Mouse (Mus musculus) layer of hippocampus, postnatal 36 days (tissue): Measurements from ENCODE around the gene Erc2. TPM values are rescaled to one million over a fixed set of nuclear protein-coding genes. Genes with fewer than 3 reads are reported as not detected.

ENCODE experiments used
- DNase-seq, 2 experiments: peaks; one replicate each; pipeline ENCODE4 v3.0.0; 2022
- total RNA-seq, 2 experiments: library from RNA; stranded (reverse); gene quantifications; 2 replicates each; pipeline ENCODE4 v1.2.3; 2021

Gene Erc2
- total RNA-seq, 2 experiments from 2014 or later: 221 to 266 TPM

DNA sequence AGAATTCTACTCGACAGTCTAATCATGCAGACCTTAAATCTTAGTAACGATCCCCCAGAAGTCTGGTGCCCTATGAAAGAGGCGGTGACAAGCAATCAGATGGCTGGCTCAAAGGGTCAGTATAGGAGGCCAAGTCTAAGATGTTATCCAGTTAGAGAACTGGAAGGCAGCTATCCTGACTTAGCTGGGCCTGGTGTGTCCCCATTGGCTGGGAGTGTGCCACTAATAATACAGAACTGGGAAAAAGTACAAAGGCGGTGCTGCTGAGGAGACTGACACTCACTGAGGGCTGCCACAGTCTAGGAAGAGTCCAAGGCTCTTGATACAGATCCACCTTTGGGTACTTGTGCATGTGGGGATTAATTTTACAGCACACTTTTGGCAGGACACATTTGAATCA is 581.6 kb downstream of the Erc2 start:
- DNase-seq: no peak

DNA sequence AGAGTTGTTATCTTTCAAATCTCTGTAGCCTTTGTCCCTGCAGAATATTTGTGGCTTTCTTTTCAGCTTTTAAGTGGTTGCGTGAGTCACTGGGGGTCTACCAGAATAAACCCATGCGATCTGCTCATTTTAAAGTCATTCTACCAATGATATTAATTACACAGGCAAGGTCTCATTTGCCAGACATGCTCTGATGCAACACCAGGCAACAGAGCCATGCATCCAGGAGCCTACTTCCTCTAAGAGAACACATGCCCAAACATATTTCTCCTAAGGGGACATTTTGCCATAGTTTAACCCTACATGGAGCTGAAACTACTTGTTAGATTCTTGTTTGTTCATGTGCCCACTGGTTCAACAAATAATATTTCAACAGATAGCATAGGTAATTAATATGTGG is 584.1 kb downstream of the Erc2 start:
- DNase-seq: no peak

DNA sequence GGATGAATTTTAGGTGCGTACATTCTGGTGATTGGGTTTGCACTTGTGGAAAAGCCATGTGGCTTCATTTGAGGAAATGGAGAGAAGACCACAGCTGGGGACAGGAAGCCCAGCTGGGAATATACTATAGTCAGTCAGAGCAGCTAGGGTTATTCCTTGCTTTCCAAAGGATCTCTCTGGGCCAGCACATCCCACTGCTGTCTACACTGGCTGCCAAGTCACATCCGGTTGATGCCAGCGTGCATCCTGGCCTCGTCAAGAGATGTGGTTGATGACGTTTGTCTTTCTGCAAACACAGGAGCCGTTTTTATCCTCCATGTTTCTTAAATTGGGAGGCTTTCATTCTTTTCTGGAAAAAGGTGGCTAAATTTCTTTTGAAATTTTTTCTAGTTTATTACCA is 603.3 kb downstream of the Erc2 start:
- no peak for DNase-seq

DNA sequence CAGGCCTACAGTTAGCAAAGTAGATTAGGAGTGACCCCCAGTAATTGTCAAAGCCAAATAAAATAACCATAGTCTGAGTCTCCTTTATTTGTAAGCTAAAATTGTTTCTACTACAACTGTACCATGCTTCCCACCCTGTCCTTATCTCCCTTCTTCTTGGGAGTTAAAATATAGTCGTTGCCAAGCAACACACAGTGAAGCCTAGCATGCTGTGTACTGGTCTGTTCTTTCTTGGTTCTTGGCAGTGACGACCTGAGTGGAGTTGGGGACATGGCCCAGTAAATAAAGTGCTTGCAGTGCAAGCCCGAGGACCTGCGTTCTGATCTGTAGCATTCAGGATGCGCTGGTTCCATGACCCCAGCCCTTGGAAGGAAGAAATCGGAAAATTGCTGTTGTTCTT is 608.3 kb downstream of the Erc2 start:
- DNase-seq: no peak

DNA sequence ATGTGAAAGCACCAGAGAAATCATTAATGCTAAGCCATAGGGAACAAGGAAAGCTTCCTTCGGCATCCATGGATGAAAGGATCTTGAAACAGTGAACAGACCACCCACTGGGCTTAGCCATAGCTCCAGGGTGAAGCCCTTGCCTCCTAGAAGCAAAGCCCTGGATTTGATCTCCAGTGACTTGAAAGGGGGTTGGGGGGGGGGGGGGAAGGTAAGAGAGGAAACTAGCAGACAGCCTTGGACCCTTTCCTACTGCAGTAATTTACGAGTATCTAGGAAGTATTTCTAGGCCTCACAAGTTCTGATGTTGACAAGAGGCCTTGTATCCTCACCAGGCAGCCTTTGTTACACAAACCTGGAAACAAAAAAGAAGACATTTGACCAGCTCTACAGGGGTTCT is 609.0 kb downstream of the Erc2 start:
- DNase-seq: no peak

DNA sequence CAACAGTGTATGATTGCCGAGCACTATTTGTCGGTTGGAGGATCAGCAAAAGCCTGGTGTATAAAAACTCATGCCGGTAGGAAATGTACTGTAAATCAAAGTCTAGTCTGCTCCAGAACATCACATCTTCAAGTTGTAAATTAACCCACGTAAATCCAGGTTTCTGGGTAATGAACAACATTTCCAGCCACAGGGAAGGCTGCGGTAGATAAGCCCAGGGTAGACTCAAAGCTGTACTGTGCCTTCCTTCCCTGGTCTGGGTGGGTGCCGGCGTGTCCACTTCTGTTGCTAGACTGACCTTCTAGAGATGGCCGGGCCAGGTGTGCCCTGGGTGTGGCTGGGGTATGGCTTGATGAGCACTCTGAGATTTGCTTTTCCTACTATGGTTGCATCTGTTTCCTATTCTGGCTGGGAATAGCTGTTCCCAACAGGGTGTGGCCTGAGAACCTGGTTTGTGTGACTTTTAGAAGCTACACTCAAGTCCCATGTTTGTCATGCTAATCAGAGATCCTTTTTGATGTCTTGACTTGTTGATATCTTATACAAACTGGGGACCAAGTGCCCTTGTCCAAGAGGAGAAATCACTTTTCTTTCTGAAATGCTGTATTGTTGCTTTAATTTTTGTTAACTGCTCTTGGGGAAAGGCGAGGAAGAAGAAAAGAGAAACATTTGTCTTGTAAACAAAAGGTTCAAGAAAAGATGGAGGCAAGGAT is 616.3 kb downstream of the Erc2 start:
- DNase-seq: no peak

DNA sequence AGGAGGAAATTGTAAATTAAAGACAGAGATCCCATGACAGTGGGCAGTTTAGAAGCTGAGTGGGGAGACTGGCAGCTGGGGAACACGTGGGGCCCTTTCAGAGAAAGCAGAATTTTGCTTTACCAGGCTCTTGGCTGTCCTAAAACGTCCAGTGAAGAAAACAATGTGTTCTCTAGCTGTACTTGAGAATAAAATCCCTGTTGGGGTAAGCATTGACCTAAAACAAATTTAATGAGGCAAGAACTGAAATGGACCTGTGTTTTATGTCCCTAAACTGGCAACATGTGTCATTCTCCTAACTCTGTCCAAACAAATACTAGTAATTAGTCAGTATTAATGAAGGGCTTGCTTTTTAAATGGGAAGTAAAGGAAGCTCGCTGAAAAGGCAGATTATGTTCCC is 617.9 kb downstream of the Erc2 start:
- no peak for DNase-seq

DNA sequence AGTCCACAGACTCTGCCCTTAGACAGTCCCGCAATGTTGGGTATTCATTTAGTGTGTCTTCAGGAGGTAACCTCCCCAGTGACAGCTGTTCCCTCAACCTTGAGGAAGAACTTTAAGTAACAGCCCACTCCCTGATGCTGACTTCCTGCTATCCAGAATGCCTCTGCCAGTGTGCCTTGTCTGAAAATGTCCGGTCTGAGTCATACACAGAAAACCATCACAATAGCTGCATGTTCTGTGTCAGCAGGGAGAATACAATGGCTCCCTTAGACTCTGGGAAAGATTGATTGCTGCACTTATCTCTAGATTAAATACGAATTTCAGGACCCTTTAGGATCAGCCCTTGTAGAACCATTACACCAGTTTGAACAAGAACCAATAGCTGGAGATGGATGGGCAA is 620.5 kb downstream of the Erc2 start:
- DNase-seq: no peak

DNA sequence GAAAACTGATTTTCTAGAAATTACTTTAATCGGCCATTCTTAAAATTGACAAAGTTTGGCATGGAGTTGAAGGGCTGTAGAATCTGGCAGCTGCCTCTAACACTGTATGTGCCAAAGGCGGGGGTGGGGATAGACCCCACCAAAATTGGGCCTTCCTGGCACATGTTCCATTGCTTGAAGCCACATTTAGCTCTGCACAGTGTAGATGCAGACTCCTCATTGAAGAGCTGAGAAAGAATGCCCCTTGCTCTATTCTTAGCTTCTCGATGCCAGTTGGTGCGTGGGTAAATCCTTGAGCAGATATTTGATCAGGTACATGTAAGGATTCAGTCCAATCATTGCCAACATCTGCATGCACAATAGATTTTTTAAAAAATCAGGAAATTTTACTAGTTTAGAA is 621.2 kb downstream of the Erc2 start:
- DNase-seq: no peak

DNA sequence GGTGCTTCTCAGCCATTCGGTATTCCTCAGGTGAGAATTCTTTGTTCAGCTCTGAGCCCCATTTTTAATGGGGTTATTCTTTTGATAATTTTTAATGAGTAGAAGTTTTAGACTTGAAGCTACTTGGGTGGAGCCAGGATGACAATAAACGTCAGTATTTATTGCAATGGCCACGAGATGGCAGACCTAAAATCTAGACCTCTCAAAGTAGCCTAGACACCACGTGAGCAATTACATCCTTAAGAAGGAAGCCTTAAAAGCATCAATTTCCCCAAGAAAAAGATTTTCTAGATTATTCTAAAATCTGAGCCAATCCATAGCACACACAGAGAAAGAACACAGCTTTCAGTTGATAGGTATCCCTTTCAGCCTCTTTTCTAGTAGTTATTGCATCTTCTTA is 640.5 kb downstream of the Erc2 start:
- no peak for DNase-seq

DNA sequence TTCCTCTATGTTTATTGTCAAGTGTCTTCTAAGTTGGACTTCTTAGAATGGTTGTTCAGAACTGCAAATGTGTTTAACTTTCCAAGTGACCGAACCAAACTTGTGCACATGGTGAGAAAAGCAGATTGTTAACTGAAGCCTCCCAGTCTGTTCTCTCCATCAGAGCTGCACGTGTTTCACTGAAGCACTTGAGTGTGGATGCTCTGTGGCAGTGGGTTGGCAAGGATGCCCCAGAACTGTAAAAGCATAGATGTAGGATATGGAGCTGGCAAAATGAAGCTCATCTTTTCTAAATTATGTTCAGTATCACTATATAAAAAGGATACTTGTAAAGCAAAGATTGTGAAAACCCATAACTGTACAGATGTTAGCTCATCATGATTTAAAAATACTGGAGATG is 645.1 kb downstream of the Erc2 start:
- DNase-seq: no peak

DNA sequence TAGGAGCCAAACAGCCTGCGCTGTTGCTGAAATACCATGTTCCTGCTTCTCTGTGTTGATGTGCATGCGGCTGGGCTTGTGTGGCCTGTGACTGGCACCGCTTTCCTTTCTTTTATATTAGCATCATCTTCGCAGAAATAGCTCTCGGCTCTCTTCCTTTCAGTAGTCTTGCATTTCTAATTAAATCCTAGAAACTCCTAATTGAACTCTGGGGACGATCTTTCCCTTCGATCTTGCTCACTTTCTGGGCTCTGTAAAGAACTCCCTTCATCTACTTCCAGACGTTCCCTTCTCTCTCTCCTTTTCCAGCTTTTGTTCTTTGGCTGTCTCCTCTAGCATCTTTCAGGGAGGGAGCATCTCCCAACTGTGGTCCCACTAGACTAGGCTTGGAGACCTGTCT is 649.6 kb downstream of the Erc2 start:
- no peak for DNase-seq

DNA sequence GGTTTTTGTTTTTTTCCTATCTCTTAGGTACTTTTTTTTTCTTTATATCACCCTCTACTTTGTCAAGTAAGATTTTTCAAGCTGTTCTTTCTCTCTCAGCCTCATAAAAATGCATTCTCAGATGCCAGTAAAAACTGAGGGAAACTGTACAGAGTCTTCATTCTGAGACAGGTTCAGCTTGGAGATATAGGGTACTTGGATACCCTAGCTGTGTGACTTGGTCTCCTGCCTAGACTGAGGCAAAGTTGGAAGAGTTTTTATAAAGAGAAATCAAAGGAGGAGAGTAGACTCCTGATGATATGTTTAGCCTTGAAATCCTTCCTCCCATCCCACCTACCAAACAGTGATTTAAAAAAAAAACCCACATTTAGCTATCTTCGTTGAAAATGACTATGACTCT is 651.4 kb downstream of the Erc2 start:
- DNase-seq: no peak

DNA sequence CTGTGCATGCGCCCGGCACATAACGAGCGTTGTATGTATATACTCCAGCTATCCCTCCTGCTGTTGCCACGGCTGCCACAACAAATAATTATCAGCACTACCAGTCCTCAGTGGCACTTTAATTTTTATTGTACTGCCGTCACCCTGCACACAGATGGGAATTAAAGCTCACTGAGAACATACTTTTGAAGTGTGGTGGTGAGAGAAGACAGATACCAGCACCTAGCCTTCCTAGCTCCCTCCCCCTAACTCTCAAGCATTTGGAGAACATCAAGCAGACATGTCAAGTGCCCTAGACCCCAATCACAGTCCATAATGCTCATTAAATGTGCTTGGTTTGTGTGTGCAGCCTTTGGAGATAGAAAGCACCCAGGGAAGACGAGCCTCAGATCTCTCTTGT is 652.6 kb downstream of the Erc2 start:
- no peak for DNase-seq

DNA sequence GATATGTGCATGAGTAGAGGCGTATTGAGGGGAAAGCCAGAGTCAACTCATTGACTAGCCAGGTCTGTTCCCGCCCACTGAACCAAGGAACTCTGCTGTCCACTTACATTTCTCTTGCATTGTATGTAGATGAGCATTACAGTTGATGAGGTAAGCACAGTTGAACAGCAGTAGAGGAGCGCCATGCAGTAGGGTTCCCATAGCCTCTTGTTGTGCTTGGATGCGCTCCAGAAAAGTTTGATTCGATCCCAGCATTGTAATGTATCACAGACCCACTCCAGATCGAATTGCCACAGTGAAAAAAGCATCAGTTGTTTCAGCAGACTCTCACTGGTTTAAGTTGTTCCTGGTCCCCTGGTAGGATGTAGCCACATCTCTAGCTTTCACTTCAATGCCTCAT is 656.7 kb downstream of the Erc2 start:
- DNase-seq: no peak

DNA sequence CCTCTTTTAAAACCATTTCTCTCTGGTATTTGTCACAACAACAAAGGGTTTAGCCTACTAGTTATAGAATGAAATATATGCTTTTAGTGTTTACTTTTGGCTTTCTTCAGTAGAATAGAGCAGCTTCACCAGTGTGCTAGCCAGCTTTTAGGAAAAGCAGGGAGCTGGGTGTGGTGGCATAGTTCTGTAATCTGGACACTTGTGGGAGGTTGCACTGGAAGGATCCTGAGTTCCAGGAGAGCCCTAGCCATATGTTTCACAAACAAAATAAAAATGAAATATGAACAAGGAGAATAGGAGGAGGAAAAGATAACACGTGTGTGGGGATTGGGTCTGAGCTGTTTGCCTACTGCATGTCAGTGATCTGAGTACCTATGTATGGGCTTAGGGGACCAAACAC is 658.1 kb downstream of the Erc2 start:
- DNase-seq: no peak

DNA sequence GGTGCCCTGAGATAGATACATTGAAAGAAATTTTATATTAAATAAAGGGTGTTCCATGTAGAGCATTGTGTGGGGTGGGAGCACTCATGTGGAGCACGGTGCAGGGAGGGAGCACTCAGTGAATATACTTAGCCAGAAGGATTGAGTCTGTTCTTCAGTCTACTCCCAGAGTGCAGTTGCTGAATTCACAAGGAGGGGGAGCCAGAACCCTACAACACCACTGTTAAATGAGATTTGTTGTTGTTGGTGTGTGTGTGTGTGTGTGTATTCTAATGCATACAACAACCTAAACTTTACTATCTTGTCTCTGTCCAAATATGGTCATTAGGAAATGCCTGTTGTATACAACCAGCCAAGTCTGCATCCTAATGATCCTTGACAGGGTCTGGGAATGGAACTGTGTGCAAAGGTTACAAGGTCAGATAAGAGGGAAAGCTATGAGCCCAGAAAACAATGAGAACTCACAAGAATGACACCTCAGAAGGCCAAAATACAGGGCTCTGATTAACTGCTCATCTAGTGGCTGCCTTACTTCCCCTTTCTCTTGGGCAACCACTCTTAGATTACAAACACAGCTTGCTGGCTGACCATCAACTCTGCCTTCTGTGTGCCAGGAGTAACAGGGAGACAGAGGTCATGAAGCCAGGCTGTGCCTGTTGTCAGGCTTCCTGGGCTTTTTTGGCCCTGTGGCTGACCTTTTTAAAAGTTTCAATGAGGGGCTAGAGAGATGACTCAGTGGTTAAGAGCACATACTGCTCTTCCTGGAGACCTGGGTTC is 661.3 kb downstream of the Erc2 start:
- no peak for DNase-seq

DNA sequence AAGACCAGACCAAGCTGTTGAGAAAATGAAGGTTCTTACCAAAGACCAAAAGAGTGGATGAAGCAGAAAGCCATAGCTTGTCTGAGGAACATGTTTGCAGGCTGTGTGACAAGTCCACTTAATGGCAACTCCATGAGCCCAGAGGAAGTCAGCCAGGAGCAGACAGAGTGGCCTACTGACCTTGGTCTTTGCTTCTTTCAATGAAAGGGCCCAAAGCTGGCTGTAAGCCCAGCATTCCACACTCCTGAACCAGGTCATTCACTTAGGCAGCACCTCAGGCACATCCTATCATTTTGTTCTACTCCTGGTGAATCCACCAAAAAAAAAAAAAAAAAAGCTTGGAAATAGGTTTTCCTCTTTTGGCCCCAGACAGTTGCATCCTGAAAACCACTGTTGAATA is 664.3 kb downstream of the Erc2 start:
- no peak for DNase-seq

DNA sequence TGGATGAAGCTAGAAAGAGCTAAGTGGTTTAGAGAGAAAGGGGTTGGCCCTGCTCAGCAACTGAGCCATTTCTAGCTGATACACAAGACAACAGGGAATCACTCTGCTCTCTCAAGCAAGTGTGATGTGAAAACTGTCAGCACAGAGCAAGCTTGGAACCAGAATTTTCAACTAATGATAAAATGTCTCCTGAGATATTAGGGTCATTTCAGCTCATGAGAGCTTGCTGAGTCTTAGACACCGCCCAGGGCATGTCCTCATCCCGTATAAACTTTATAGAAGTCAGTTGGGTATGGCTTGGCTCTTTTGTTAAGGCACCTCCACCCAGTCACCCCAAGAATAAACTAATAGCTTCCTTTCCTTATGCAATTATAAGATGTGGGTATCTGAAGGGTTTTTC is 666.0 kb downstream of the Erc2 start:
- DNase-seq: no peak

DNA sequence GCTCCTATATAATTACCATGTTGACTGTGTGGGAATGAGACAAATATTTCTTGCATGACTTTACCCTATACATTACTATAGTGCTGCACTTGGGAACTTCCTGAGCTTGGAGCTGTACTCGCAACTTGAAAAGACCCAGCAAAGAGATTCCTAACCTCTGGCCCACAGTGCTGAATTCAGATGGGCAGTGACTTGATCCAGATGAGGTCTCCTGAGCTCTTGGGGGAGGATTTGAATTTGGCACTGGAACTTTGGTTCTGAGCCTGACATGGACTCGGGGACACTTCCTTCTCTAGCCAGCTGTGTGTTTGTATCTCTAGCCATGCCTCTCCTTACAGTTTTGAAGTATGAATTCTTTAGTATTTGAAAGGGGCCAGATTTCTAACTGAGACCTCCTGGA is 666.7 kb downstream of the Erc2 start:
- DNase-seq: no peak

DNA sequence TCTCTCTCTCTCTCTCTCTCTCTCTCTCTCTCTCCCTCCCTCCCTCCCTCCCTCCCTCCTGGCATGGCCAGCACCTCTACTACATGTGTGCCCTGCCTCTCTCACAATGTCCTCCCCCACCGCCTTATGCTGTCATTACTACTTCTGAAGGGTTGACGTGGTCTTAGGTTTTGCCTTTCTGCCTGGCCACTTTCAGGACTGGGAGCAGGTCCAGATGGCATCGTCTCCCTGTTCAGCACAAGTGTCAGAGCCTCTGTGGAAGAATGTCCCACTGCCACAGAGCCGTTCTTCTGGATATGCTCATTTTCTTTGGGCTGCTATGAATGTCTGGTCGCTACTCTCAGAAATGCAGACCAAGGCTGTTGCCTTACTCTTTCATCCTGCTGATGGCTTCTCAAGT is 671.7 kb downstream of the Erc2 start:
- DNase-seq: no peak

DNA sequence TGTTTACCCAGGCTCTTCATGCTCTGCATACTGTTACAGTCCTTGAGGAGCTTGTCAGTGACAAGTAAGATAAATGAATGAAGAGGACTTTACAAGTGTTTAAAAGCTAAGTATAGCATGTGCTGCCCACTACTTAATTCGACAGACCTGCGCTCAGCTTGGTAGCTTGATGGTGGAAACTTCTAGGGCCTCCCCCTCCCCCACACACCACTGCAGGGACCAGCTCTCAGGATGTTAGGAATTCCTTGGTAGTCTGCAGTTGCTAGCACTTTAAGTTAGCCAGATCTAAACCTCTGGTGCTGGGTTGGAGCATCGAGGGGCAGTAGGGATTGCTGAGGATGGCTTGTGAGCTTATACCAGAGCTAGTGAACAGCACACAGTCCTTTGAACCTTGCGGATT is 672.9 kb downstream of the Erc2 start:
- DNase-seq: no peak

DNA sequence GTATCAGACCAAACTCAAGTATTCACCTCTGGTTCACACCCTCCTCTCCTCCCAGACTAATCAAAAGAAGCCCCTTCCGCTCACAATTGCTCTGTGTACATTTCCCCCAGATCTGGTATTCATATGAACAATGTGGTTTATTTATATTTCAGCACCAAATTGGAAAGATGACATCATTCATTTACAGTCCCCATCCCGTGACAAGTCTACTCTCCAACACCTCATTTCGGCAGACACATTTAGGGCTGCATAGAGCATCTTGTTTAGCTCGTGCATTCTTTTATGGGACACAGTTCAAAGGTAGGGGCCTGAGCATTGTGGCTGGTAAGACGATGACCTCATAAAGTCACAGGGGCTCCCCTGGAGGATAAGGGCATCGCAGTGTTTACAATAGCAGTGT is 677.9 kb downstream of the Erc2 start:
- DNase-seq: no peak

DNA sequence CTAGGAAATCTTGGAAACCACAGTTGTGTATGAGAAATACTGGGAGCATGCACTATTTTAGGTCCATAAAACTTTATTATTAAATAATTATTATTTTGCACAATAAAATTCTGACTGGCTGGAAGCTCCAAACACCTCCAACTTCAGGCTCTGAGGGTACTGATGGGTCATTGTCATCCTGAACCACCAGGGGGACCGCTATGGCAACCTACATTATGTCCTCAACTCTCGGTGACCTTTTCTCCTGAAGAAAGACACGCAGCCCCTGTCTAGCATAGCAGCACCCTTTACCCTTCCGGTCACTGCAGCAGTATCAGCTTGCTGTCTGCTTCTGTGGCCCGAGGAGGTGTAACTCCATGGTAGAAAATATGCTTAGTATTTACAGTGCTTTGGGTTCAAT is 679.0 kb downstream of the Erc2 start:
- no peak for DNase-seq

DNA sequence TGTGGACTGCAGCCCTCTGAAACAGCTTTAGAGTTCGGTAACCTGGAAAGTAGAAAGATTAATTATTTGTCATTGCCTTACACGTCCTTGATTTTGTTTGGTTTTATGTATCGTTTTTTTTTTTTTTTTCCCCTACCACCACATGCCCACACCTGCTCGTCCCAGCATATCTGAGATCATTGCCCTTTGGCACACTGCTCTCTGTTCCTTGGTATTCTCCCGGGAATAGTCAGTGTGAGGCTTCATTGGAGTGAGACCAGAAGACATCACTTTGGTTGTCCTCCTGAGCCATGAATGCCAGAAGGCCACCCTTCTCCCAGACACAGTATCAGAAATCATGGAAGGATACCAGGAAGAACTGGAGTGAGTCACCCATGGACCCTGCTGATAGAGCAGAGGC is 681.9 kb downstream of the Erc2 start:
- DNase-seq: no peak
